Mouse (Mus musculus): ENCODE results near the gene Gm9964. TPM values are rescaled to one million over a fixed set of nuclear protein-coding genes. Genes with fewer than 3 reads are reported as not detected.
"Not testable (repeated sequence)": the region's sequence is repeated elsewhere in the genome, so short reads cannot be mapped to it uniquely, and the experiment has no call there.

Gm9964 gene
- polyA plus RNA-seq (2012; rRNA removed): not detected in 2 replicates

- no peak for DNase-seq (ENCODE audit: extremely low spot score in 1 of 2, low spot score in 1 of 2)
Observed at GRCm38 (mm10) chr11:79296856-79297491, at the start of gene Gm9964. Gm9964 (minus strand) TSS chr11:79296906.

GRCm38 (mm10) chr11:79339808-79340781 lies 43.4 kb upstream of the Gm9964 start:
- DNase-seq (ENCODE audit: extremely low spot score in 1 of 2, low spot score in 1 of 2): peak in 1 of 2 experiments; percentile 28

- peak; percentile 92 to 96 for DNase-seq (ENCODE audit: extremely low spot score in 1 of 2, low spot score in 1 of 2)
Observed at GRCm38 (mm10) chr11:79339234-79339807, 42.6 kb upstream of the Gm9964 start, which contains the start of gene Nf1. Nf1 (plus strand) TSS chr11:79339693.

- peak in 1 of 2 experiments; percentile 4 for DNase-seq (ENCODE audit: extremely low spot score in 1 of 2, low spot score in 1 of 2)
Observed at GRCm38 (mm10) chr11:79338621-79339020, 41.9 kb upstream of the Gm9964 start.

- DNase-seq (ENCODE audit: extremely low spot score in 1 of 2, low spot score in 1 of 2): no peak
Observed at GRCm38 (mm10) chr11:79336722-79337267, 40.1 kb upstream of the Gm9964 start.

GRCm38 (mm10) chr11:79335077-79335476 lies 38.4 kb upstream of the Gm9964 start:
- DNase-seq (ENCODE audit: extremely low spot score in 1 of 2, low spot score in 1 of 2): no peak

GRCm38 (mm10) chr11:79329585-79329984 lies 32.9 kb upstream of the Gm9964 start:
- DNase-seq (ENCODE audit: extremely low spot score in 1 of 2, low spot score in 1 of 2): no peak

GRCm38 (mm10) chr11:79328060-79328459 lies 31.4 kb upstream of the Gm9964 start:
- DNase-seq (ENCODE audit: extremely low spot score in 1 of 2, low spot score in 1 of 2): no peak

GRCm38 (mm10) chr11:79327106-79327505 lies 30.4 kb upstream of the Gm9964 start:
- DNase-seq (ENCODE audit: extremely low spot score in 1 of 2, low spot score in 1 of 2): no peak

GRCm38 (mm10) chr11:79325663-79326062 lies 29.0 kb upstream of the Gm9964 start:
- no peak for DNase-seq (ENCODE audit: extremely low spot score in 1 of 2, low spot score in 1 of 2)

GRCm38 (mm10) chr11:79323985-79324685 lies 27.4 kb upstream of the Gm9964 start:
- no peak for DNase-seq (ENCODE audit: extremely low spot score in 1 of 2, low spot score in 1 of 2)

GRCm38 (mm10) chr11:79319807-79320206 lies 23.1 kb upstream of the Gm9964 start:
- no peak for DNase-seq (ENCODE audit: extremely low spot score in 1 of 2, low spot score in 1 of 2)

GRCm38 (mm10) chr11:79316807-79317345 lies 20.2 kb upstream of the Gm9964 start:
- no peak for DNase-seq (ENCODE audit: extremely low spot score in 1 of 2, low spot score in 1 of 2)

- no peak for DNase-seq (ENCODE audit: extremely low spot score in 1 of 2, low spot score in 1 of 2)
Observed at GRCm38 (mm10) chr11:79310467-79310866, 13.8 kb upstream of the Gm9964 start.

- DNase-seq (ENCODE audit: extremely low spot score in 1 of 2, low spot score in 1 of 2): no peak
Observed at GRCm38 (mm10) chr11:79307560-79308200, 11.0 kb upstream of the Gm9964 start.

- DNase-seq (ENCODE audit: extremely low spot score in 1 of 2, low spot score in 1 of 2): peak in 1 of 2 experiments; percentile 10
Observed at GRCm38 (mm10) chr11:79306996-79307395, 10.3 kb upstream of the Gm9964 start.

GRCm38 (mm10) chr11:79306510-79306909 lies 9.8 kb upstream of the Gm9964 start:
- DNase-seq (ENCODE audit: extremely low spot score in 1 of 2, low spot score in 1 of 2): peak in 1 of 2 experiments; percentile 27

GRCm38 (mm10) chr11:79305697-79306340 lies 9.1 kb upstream of the Gm9964 start:
- DNase-seq (ENCODE audit: extremely low spot score in 1 of 2, low spot score in 1 of 2): no peak

GRCm38 (mm10) chr11:79304245-79304644 lies 7.5 kb upstream of the Gm9964 start:
- DNase-seq (ENCODE audit: extremely low spot score in 1 of 2, low spot score in 1 of 2): not testable (repeated sequence)
